Mouse (Mus musculus) testis, adult 2 months (tissue): ENCODE data around the gene Btbd17.

ENCODE experiments used
- CTCF ChIP-seq: fragments of 200-500 bp; IDR thresholded peaks from 2 replicates; pipeline ENCODE4 v1.5.1; 2012; ENCODE audit warnings: low read depth, mild to moderate bottlenecking, inconsistent platforms, low read length, moderate library complexity; ENCODE audit not compliant: control insufficient read depth, insufficient read depth, insufficient replicate concordance
- POLR2A ChIP-seq: fragments of 200-500 bp; IDR thresholded peaks from 2 replicates; pipeline ENCODE4 v1.6.1; 2012; ENCODE audit warnings: low read depth, mild to moderate bottlenecking, inconsistent platforms, low read length, moderate library complexity; ENCODE audit not compliant: control insufficient read depth

- TF ChIP-seq CTCF (no peak), POLR2A (no peak)
Observed at GRCm38 (mm10) chr11:114789716-114790115, 6.0 kb downstream of the Btbd17 start.
